Mouse (Mus musculus): ENCODE data around the gene Mfsd13b. TPM values are rescaled to one million over a fixed set of nuclear protein-coding genes. Genes with fewer than 3 reads are reported as not detected.

The Mfsd13b gene
- polyA plus RNA-seq, 2 experiments, result 0.36 to 0.55 TPM

- Histone ChIP-seq H3K4me1 (ENCODE audit: control insufficient read depth, insufficient read depth, low read length) (no peaks in the 10 kb centered on the region), H3K36me3 (ENCODE audit: control insufficient read depth, insufficient read depth, low read length) (peaks cover 30% of the 10 kb centered on the region), H3K9ac (ENCODE audit: low read depth, low read length, severe bottlenecking) (no peak overlapping the region), H3K27me3 (ENCODE audit: control insufficient read depth, insufficient read depth, low read length) (no peaks in the 10 kb centered on the region), H3K27ac (replicated peaks; ENCODE audit: low read depth, low read length) (no peak overlapping the region), H3K4me3 (replicated peaks; ENCODE audit: low read length) (no peak overlapping the region), H3K9me3 (ENCODE audit: control insufficient read depth, low read length) (no peaks in the 10 kb centered on the region), H3K4me2 (replicated peaks; ENCODE audit: low read depth, low read length, severe bottlenecking) (no peak overlapping the region)
- 52% methylated on average over 4 of the region's 4 CpGs for WGBS
- no peak; the same call in 1 of the 2 replicates for ATAC-seq (ENCODE audit: low FRiP score, low read depth)
- DNase-seq (ENCODE audit: low spot score), result no peak
- no peak for TF ChIP-seq POLR2A (IDR thresholded peaks at IDR 0.05; ENCODE audit: borderline replicate concordance, extremely low read depth, insufficient read depth, insufficient read length)
These were observed 82.0 kb downstream of the Mfsd13b start for GRCm38 (mm10) chr7:121064309-121064708.

Other genes starting within 250 kb of the Mfsd13b start
- 0.19 and 1.0 TPM in 2 replicates for gene Vwa3a, start 243.2 kb upstream of the Mfsd13b start, polyA plus RNA-seq (2012; rRNA removed)
- 0.08 and 0.10 TPM in 2 replicates for gene Vwa3a, start 243.2 kb upstream of the Mfsd13b start, polyA plus RNA-seq (2014; fragmentation: Nextera tagmentation; extraction: Ambion mirVana)
- gene Gm5737, start 170.1 kb upstream of the Mfsd13b start, polyA plus RNA-seq (2012; rRNA removed), result not detected in 2 replicates
- not detected in 2 replicates for gene Gm5737, start 170.1 kb upstream of the Mfsd13b start, polyA plus RNA-seq (2014; fragmentation: Nextera tagmentation; extraction: Ambion mirVana)
- gene Eef2k, start 139.7 kb upstream of the Mfsd13b start, polyA plus RNA-seq (2012; rRNA removed), result 37.5 and 39.9 TPM in 2 replicates
- gene Eef2k, start 139.7 kb upstream of the Mfsd13b start, polyA plus RNA-seq (2014; fragmentation: Nextera tagmentation; extraction: Ambion mirVana), result 22.4 and 23.9 TPM in 2 replicates
- 36.3 and 38.8 TPM in 2 replicates for gene Polr3e, start 64.8 kb upstream of the Mfsd13b start, polyA plus RNA-seq (2012; rRNA removed)
- 25.8 and 26.2 TPM in 2 replicates for gene Polr3e, start 64.8 kb upstream of the Mfsd13b start, polyA plus RNA-seq (2014; fragmentation: Nextera tagmentation; extraction: Ambion mirVana)
- 28.9 and 36.2 TPM in 2 replicates for gene Cdr2, start 197 bp upstream of the Mfsd13b start, polyA plus RNA-seq (2012; rRNA removed)
- gene Cdr2, start 197 bp upstream of the Mfsd13b start, polyA plus RNA-seq (2014; fragmentation: Nextera tagmentation; extraction: Ambion mirVana), result 17.0 and 19.4 TPM in 2 replicates
- 91.6 and 94.8 TPM in 2 replicates for gene Mettl9, start 51.9 kb downstream of the Mfsd13b start, polyA plus RNA-seq (2012; rRNA removed)
- 188 and 197 TPM in 2 replicates for gene Mettl9, start 51.9 kb downstream of the Mfsd13b start, polyA plus RNA-seq (2014; fragmentation: Nextera tagmentation; extraction: Ambion mirVana)
- 0.87 and 0.97 TPM in 2 replicates for gene Igsf6, start 92.1 kb downstream of the Mfsd13b start, polyA plus RNA-seq (2012; rRNA removed)
- gene Igsf6, start 92.1 kb downstream of the Mfsd13b start, polyA plus RNA-seq (2014; fragmentation: Nextera tagmentation; extraction: Ambion mirVana), result 1.9 and 2.2 TPM in 2 replicates
- gene Otoa, start 99.1 kb downstream of the Mfsd13b start, polyA plus RNA-seq (2012; rRNA removed), result 0.48 and 0.53 TPM in 2 replicates
- gene Otoa, start 99.1 kb downstream of the Mfsd13b start, polyA plus RNA-seq (2014; fragmentation: Nextera tagmentation; extraction: Ambion mirVana), result 0.15 and 0.28 TPM in 2 replicates

All from limb, embryonic 14.5 days (tissue).